Mouse (Mus musculus) C2C12 (cell line): ENCODE measurements around the gene Vrtn. TPM values are rescaled to one million over a fixed set of nuclear protein-coding genes. Genes with fewer than 3 reads are reported as not detected.

Experiments used
- H3K27me3 ChIP-seq: one replicate; pipeline ENCODE4 v1.6.1; 2011; ENCODE audit not compliant: control insufficient read depth, insufficient read depth, insufficient read length
- H3K36me3 ChIP-seq: one replicate; pipeline ENCODE4 v1.6.1; 2011; ENCODE audit not compliant: control insufficient read depth, insufficient read depth
- H3K4me3 ChIP-seq: one replicate; pipeline ENCODE4 v1.5.1; 2011; ENCODE audit warnings: mild to moderate bottlenecking, control low read depth; ENCODE audit not compliant: poor library complexity, insufficient read depth, severe bottlenecking
- H3K79me2 ChIP-seq: one replicate; pipeline ENCODE4 v1.6.1; 2011; ENCODE audit not compliant: control insufficient read depth, insufficient read depth
- H3K79me3 ChIP-seq: one replicate; pipeline ENCODE4 v1.6.1; 2011; ENCODE audit warnings: low read depth, control low read depth
- H3ac ChIP-seq: one replicate; pipeline ENCODE3; 2011; ENCODE audit warnings: low read depth; ENCODE audit not compliant: control insufficient read depth, insufficient read length
- CEBPB ChIP-seq: IDR thresholded peaks from one replicate; pipeline ENCODE4 v1.6.1; 2011; ENCODE audit warnings: low read depth, mild to moderate bottlenecking, control low read depth, moderate library complexity
- CTCF ChIP-seq: IDR thresholded peaks from one replicate; pipeline ENCODE4 v1.5.1; 2011; ENCODE audit not compliant: control insufficient read depth, insufficient read depth, insufficient read length
- FOSL1 ChIP-seq: IDR thresholded peaks from one replicate; pipeline ENCODE4 v1.8.0; 2011; ENCODE audit warnings: mild to moderate bottlenecking, low read length; ENCODE audit not compliant: poor library complexity, insufficient read depth, severe bottlenecking
- MAX ChIP-seq: IDR thresholded peaks from one replicate; pipeline ENCODE4 v1.6.1; 2011; ENCODE audit warnings: mild to moderate bottlenecking, control low read depth
- MYOD1 ChIP-seq: IDR thresholded peaks from one replicate; pipeline ENCODE4 v1.6.1; 2011; ENCODE audit warnings: low read depth; ENCODE audit not compliant: control insufficient read depth, insufficient read length
- MYOG ChIP-seq: IDR thresholded peaks from one replicate; pipeline ENCODE4 v1.6.1; 2011; ENCODE audit not compliant: control insufficient read depth, insufficient read length; ENCODE audit errors: extremely low read depth
- USF1 ChIP-seq: IDR thresholded peaks from one replicate; pipeline ENCODE4 v1.6.1; 2011; ENCODE audit warnings: low read depth, mild to moderate bottlenecking, control low read depth, moderate library complexity
- polyA plus RNA-seq: library from polyadenylated mRNA; unstranded; fragments of >200 nt; fragmentation: generic; extraction: Trizol; gene quantifications from one replicate; pipeline ENCODE4 v1.2.1, GENCODE M21; 2012; ENCODE audit warnings: missing spikeins

Vrtn gene
- polyA plus RNA-seq, 1 experiment = not detected

GRCm38 (mm10) chr12:84671646-84672045 lies 30.8 kb downstream of the Vrtn start:
- no peak for TF ChIP-seq CTCF
- no peak for TF ChIP-seq CEBPB
- TF ChIP-seq USF1 = no peak
- TF ChIP-seq MAX = no peak
- TF ChIP-seq MYOG = no peak
- no peak for TF ChIP-seq FOSL1
- TF ChIP-seq MYOD1 = no peak
- Histone ChIP-seq H3K4me3 (no peak overlapping the region), H3K79me2 (no peaks in the 10 kb centered on the region), H3ac (no peak overlapping the region), H3K27me3 (peaks cover 6% of the 10 kb centered on the region), H3K36me3 (no peaks in the 10 kb centered on the region), H3K79me3 (no peaks in the 10 kb centered on the region)

DNA sequence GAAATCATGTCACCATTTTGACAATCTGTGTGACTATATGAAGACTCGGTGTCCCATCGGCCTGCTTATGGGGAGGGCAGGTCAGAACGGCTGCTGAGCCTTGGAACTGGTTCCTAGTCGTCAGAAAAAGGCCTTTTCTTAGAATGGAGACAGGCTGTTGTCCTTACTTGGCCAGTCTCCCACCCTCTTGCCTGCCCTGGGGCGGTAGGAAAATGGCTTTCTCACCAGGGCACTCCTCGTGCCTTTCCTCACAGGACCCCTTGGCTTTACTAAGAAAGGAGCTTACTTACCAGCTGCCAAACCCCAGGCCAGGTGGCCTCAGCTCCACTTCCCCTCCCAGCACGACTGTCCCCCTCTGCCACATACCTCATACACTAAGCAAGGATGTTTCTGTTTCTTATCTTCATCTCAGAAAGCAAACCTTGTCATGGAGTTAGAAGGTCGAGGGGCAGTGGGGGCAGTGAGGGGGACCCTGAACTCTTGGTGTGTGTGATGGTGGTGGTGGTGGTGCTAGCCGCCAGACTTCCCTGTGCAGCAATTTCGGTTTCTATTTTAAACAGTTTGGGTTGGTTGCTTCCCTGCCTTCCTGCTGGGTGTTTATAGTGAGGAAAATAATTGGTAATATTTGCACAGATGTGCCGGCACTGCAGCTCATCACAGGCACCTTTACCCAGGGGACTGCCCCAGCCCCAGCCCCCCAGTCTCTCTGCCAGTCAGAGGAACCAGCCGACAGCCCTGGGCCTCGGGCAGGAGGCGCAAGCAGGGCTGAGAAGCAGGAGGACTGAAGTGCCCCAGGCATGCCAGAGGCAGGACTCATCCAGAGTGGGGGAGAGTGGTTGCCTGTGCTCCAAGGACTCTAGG lies 34.1 kb downstream of the Vrtn start:
- no peak for TF ChIP-seq USF1
- TF ChIP-seq CTCF = no peak
- no peak for TF ChIP-seq MYOG
- TF ChIP-seq MYOD1 = no peak
- TF ChIP-seq MAX = no peak
- TF ChIP-seq CEBPB = no peak
- TF ChIP-seq FOSL1 = no peak
- Histone ChIP-seq H3ac (peak overlapping the region; percentile 18), H3K79me3 (no peaks in the 10 kb centered on the region), H3K4me3 (no peak overlapping the region), H3K27me3 (peaks cover 29% of the 10 kb centered on the region), H3K79me2 (no peaks in the 10 kb centered on the region), H3K36me3 (no peaks in the 10 kb centered on the region)

GRCm38 (mm10) chr12:84676011-84676410 lies 35.2 kb downstream of the Vrtn start:
- Histone ChIP-seq H3K36me3 (no peaks in the 10 kb centered on the region), H3K4me3 (no peak overlapping the region), H3K27me3 (peaks cover 40% of the 10 kb centered on the region), H3ac (no peak overlapping the region), H3K79me3 (no peaks in the 10 kb centered on the region), H3K79me2 (no peaks in the 10 kb centered on the region)
- TF ChIP-seq FOSL1 = no peak
- no peak for TF ChIP-seq USF1
- TF ChIP-seq MAX = no peak
- no peak for TF ChIP-seq CTCF
- TF ChIP-seq MYOD1 = no peak
- TF ChIP-seq CEBPB = no peak
- no peak for TF ChIP-seq MYOG

DNA sequence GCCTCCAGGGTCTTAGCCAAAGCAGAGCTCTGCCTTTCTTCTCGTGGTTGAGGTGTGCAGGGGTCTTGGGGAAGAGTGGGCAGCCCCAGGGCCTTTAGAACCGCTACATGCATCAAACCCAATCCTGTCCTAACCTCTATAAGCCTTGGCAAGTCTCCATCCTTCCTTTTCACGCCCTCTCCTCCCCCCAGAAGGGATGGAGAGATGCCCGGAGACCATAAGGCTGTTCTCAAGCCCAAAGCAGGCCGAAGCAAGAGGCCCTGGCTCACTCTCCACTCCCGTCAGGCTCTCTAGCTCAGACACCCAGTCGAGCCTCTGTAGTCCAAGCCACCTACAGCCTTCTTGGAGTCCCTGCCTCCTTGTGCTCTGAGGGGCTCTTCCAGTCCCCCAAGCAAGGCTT lies 43.8 kb downstream of the Vrtn start:
- no peaks in the 10 kb centered on the region for H3K79me3 ChIP-seq
- TF ChIP-seq CTCF (no peak), FOSL1 (no peak), CEBPB (no peak), MYOD1 (no peak), MYOG (no peak), MAX (no peak), USF1 (no peak)
- no peak overlapping the region for H3K4me3 ChIP-seq
- H3K36me3 ChIP-seq = no peaks in the 10 kb centered on the region
- no peak overlapping the region for H3ac ChIP-seq
- peaks cover 89% of the 10 kb centered on the region for H3K27me3 ChIP-seq
- H3K79me2 ChIP-seq = no peaks in the 10 kb centered on the region

- Histone ChIP-seq H3ac (no peak overlapping the region), H3K36me3 (no peaks in the 10 kb centered on the region), H3K27me3 (peaks cover 85% of the 10 kb centered on the region), H3K79me3 (no peaks in the 10 kb centered on the region), H3K4me3 (no peak overlapping the region), H3K79me2 (no peaks in the 10 kb centered on the region)
- no peak for TF ChIP-seq USF1
- no peak for TF ChIP-seq MYOG
- no peak for TF ChIP-seq FOSL1
- TF ChIP-seq CEBPB = no peak
- TF ChIP-seq CTCF = no peak
These were observed 45.4 kb downstream of the Vrtn start for GRCm38 (mm10) chr12:84686176-84686575.
